In the genomic region with DNA sequence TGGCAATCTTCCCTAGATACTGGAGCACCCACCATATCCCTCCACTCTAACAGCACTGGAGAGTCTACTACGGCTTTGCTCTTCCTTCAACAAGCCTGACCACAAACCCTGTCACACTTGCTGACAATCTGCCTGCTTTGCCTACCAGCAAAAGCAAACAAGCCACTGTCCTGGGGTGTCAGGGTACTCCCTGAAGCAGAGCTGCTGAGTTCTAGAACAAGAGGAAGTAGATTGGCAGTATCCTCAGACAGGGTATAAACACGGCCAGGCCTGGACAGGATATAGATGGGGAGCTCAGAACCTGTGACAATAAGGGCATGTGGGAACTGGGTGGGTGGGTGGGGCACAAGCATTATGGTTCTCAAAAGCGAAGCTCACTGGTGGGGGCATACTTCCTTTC, we compare ENCODE assay signal across 12 mouse cellular contexts. TPM values are rescaled to one million over a fixed set of nuclear protein-coding genes. Genes with fewer than 3 reads are reported as not detected.
A peak's percentile ranks its signal among the peaks of the same experiment; 100 is the strongest.
DNase-seq lines count a peak whose midpoint lies in the region; ATAC-seq and TF ChIP-seq lines count a peak whose summit lies in the region.
"Had no signal": no experiment of that assay in that cellular context is flagged by ENCODE, and none has a peak within 500 bp of the region (broad histone marks: within the 10 kb centered on the region; RNA-seq: fewer than 3 reads in every experiment).

No protein-coding gene starts in this region.

- H3K27me3 ChIP-seq in heart, embryonic 14.5 days (ENCODE audit: control insufficient read depth, insufficient read depth, low read length): no peaks in the 10 kb centered on the region
- H3K27me3 ChIP-seq in lung, postnatal 0 days (replicated peaks; ENCODE audit: insufficient read depth, low read length): no peaks in the 10 kb centered on the region
- no peaks in the 10 kb centered on the region for H3K27me3 ChIP-seq in midbrain, embryonic 10.5 days (ENCODE audit: low read depth, poor library complexity, severe bottlenecking)

- no peaks in the 10 kb centered on the region for H3K9me3 ChIP-seq in heart, embryonic 14.5 days (ENCODE audit: control insufficient read depth, low read length)
- H3K9me3 ChIP-seq in lung, postnatal 0 days (ENCODE audit: low read length): no peaks in the 10 kb centered on the region
- no peaks in the 10 kb centered on the region for H3K9me3 ChIP-seq in midbrain, embryonic 10.5 days (replicated peaks)

- no peak overlapping the region for H3K9ac ChIP-seq in heart, embryonic 14.5 days (ENCODE audit: low read length)
- no peak overlapping the region for H3K9ac ChIP-seq in lung, postnatal 0 days (replicated peaks; ENCODE audit: low read depth)

- DNase-seq in heart, adult 18-20 months: no peak
- no peak for DNase-seq in lung, postnatal 0 days (ENCODE audit: low spot score)
- no peak for DNase-seq in lung, postnatal 4 days
- peak; percentile 15 for DNase-seq in R1 (ENCODE audit: low read depth, low spot score)
- DNase-seq in naive thymus-derived CD4-positive, alpha-beta T cell, adult 2 months (ENCODE audit: low read depth): peak; percentile 45
- no peak for DNase-seq in adrenal gland, postnatal 25 days
- no peak for DNase-seq in midbrain, embryonic 10.5 days (ENCODE audit: low spot score)
- DNase-seq: cerebellum, postnatal 10 days; kidney, postnatal 14 days; right cerebral cortex, postnatal 25 days had no signal

- 76% methylated on average over 3 of the region's 3 CpGs for WGBS in heart, embryonic 14.5 days
- 63% methylated on average over 3 of the region's 3 CpGs for WGBS in lung, postnatal 0 days
- 95% methylated on average over 3 of the region's 3 CpGs for WGBS in midbrain, embryonic 10.5 days

- H3K4me2 ChIP-seq in heart, embryonic 14.5 days (ENCODE audit: low read length): no peak overlapping the region
- H3K4me2 ChIP-seq in lung, postnatal 0 days (replicated peaks; ENCODE audit: low read depth, low read length): no peak overlapping the region

- peaks cover 45 to 64% of the 10 kb centered on the region in 2 experiments for H3K4me1 ChIP-seq in heart, embryonic 14.5 days (ENCODE audit: control insufficient read depth in 2 of 2, insufficient read depth in 2 of 2, low read length in 2 of 2)
- H3K4me1 ChIP-seq in lung, postnatal 0 days (ENCODE audit: insufficient read depth, low read depth, low read length): peaks cover 18% of the 10 kb centered on the region
- peaks cover 33% of the 10 kb centered on the region for H3K4me1 ChIP-seq in midbrain, embryonic 10.5 days

- TF ChIP-seq EP300 in lung, postnatal 0 days (IDR thresholded peaks at IDR 0.05): no peak

- no peak for ATAC-seq in heart, embryonic 14.5 days (ENCODE audit: insufficient number of reproducible peaks, insufficient read depth, low FRiP score, low read depth)
- no peak for ATAC-seq in lung, postnatal 0 days

- H3K36me3 ChIP-seq in heart, embryonic 14.5 days (ENCODE audit: control insufficient read depth, insufficient read depth, low read length): peaks cover 23% of the 10 kb centered on the region
- no peaks in the 10 kb centered on the region; the same call in 1 of the 2 replicates for H3K36me3 ChIP-seq in lung, postnatal 0 days (ENCODE audit: insufficient read depth, low read length)
- peaks cover 68% of the 10 kb centered on the region for H3K36me3 ChIP-seq in midbrain, embryonic 10.5 days

- TF ChIP-seq CTCF in lung, postnatal 0 days (IDR thresholded peaks at IDR 0.05): no peak

- H3K27ac ChIP-seq in heart, embryonic 14.5 days (replicated peaks in 1 of 2; ENCODE audit: control insufficient read depth in 1 of 2, insufficient read depth in 1 of 2, low read depth in 2 of 2, low read length in 2 of 2): peak overlapping the region; percentile 24 to 93; a peak in 2 of 4 replicates
- H3K27ac ChIP-seq in lung, postnatal 0 days (ENCODE audit: low read length): peak overlapping the region; percentile 84; the same call in 1 of the 2 replicates
- H3K27ac ChIP-seq in midbrain, embryonic 10.5 days (replicated peaks): no peak overlapping the region; the same call in 1 of the 2 replicates

- no peak overlapping the region for H3K4me3 ChIP-seq in heart, embryonic 14.5 days (ENCODE audit: control insufficient read depth in 1 of 2, insufficient read depth in 1 of 2, low read depth in 1 of 2, low read length in 2 of 2)
- no peak overlapping the region for H3K4me3 ChIP-seq in lung, postnatal 0 days (ENCODE audit: low read depth, low read length)
- H3K4me3 ChIP-seq in midbrain, embryonic 10.5 days: no peak overlapping the region

RNA-seq across cellular contexts. Expression of gene Yjefn3, which starts 35.0 kb away (rescaled TPM):
- 5.6 and 8.4 TPM in 2 replicates for polyA plus RNA-seq in heart, embryonic 14.5 days (2014; fragmentation: Nextera tagmentation; extraction: Ambion mirVana)
- 10 to 100 TPM; 13.7 to 14.2 TPM for total RNA-seq in heart, adult 18-20 months (2021)
- 2.1 and 3.4 TPM in 2 replicates for polyA plus RNA-seq in lung, postnatal 0 days (2015; fragmentation: Nextera tagmentation; extraction: Ambion mirVana)
- 1.7 and 4.5 TPM in 2 replicates for total RNA-seq in adrenal gland, postnatal 25 days (2021)
- polyA plus RNA-seq in midbrain, embryonic 10.5 days (2016; fragmentation: Nextera tagmentation; extraction: Ambion mirVana): 4.2 and 5.9 TPM in 2 replicates
- total RNA-seq: megakaryocyte progenitor cell, adult 5-6 weeks had no signal

RNA-seq across cellular contexts. Expression of gene Ndufa13, which starts 35.1 kb away (rescaled TPM):
- 409 and 446 TPM in 2 replicates for polyA plus RNA-seq in heart, embryonic 14.5 days (2014; fragmentation: Nextera tagmentation; extraction: Ambion mirVana)
- 100 to 1,000 TPM; 455 to 494 TPM for total RNA-seq in heart, adult 18-20 months (2021)
- polyA plus RNA-seq in lung, postnatal 0 days (2015; fragmentation: Nextera tagmentation; extraction: Ambion mirVana): 165 and 177 TPM in 2 replicates
- total RNA-seq in adrenal gland, postnatal 25 days (2021): 158 TPM in 2 replicates
- polyA plus RNA-seq in midbrain, embryonic 10.5 days (2016; fragmentation: Nextera tagmentation; extraction: Ambion mirVana): 173 and 174 TPM in 2 replicates

RNA-seq across cellular contexts. Expression of gene Tssk6, which starts 35.5 kb away (rescaled TPM):
- polyA plus RNA-seq in heart, embryonic 14.5 days (2014; fragmentation: Nextera tagmentation; extraction: Ambion mirVana): 1.5 and 1.8 TPM in 2 replicates
- under 1 TPM in 1 of 2 experiments, not detected in 1; 0.25 TPM for total RNA-seq in heart, adult 18-20 months (2021)
- 1.9 and 2.3 TPM in 2 replicates for polyA plus RNA-seq in lung, postnatal 0 days (2015; fragmentation: Nextera tagmentation; extraction: Ambion mirVana)
- 0.24 TPM in 1 of 2 replicates, not detected in the other for total RNA-seq in adrenal gland, postnatal 25 days (2021)
- polyA plus RNA-seq in midbrain, embryonic 10.5 days (2016; fragmentation: Nextera tagmentation; extraction: Ambion mirVana): 5.2 and 5.4 TPM in 2 replicates

RNA-seq across cellular contexts. Expression of gene Cilp2, which starts 50.0 kb away (rescaled TPM):
- polyA plus RNA-seq in heart, embryonic 14.5 days (2014; fragmentation: Nextera tagmentation; extraction: Ambion mirVana): 0.30 and 0.42 TPM in 2 replicates
- total RNA-seq in heart, adult 18-20 months (2021): 1 to 10 TPM; 1.2 to 1.4 TPM
- polyA plus RNA-seq in lung, postnatal 0 days (2015; fragmentation: Nextera tagmentation; extraction: Ambion mirVana): 0.17 and 0.36 TPM in 2 replicates
- not detected in 2 replicates for total RNA-seq in adrenal gland, postnatal 25 days (2021)
- 0.47 TPM in 2 replicates for polyA plus RNA-seq in midbrain, embryonic 10.5 days (2016; fragmentation: Nextera tagmentation; extraction: Ambion mirVana)
- total RNA-seq: megakaryocyte progenitor cell, adult 5-6 weeks had no signal

RNA-seq across cellular contexts. Expression of gene Gatad2a, which starts 58.7 kb away (rescaled TPM):
- polyA plus RNA-seq in heart, embryonic 14.5 days (2014; fragmentation: Nextera tagmentation; extraction: Ambion mirVana): 52.2 and 53.3 TPM in 2 replicates
- 10 to 100 TPM; 30.6 to 32.7 TPM for total RNA-seq in heart, adult 18-20 months (2021)
- 40.9 and 41.8 TPM in 2 replicates for polyA plus RNA-seq in lung, postnatal 0 days (2015; fragmentation: Nextera tagmentation; extraction: Ambion mirVana)
- total RNA-seq in adrenal gland, postnatal 25 days (2021): 95.6 and 104 TPM in 2 replicates
- polyA plus RNA-seq in midbrain, embryonic 10.5 days (2016; fragmentation: Nextera tagmentation; extraction: Ambion mirVana): 48.0 and 48.7 TPM in 2 replicates

Comparison
In these comparisons a context has a peak if more than half of its experiments do, and no peak if none do; other contexts are left out.
1. DNase-seq: peak in R1 (single experiment) and naive thymus-derived CD4-positive, alpha-beta T cell, adult 2 months (single experiment); none in heart, adult 18-20 months (0 of 2), lung, postnatal 0 days (single experiment), lung, postnatal 4 days (0 of 2), adrenal gland, postnatal 25 days (single experiment) and midbrain, embryonic 10.5 days (single experiment).